Mouse (Mus musculus) heart, postnatal 25 days (tissue): ENCODE measurements around the gene Hmcn1. TPM values are rescaled to one million over a fixed set of nuclear protein-coding genes. Genes with fewer than 3 reads are reported as not detected.

ENCODE experiments used
- DNase-seq: peaks from one replicate; pipeline ENCODE4 v3.0.0; 2022; ENCODE audit warnings: low spot score
- intact Hi-C: fragments of 180-260 bp; cut with DNase I; formaldehyde crosslinking; loops from one replicate; pipeline ENCODE4 v1.15.1; 2025
- total RNA-seq, 2 experiments: library from RNA; stranded (reverse); gene quantifications; 2 replicates each; pipeline ENCODE4 v1.2.3; 2021

The Hmcn1 gene
- total RNA-seq, 2 experiments from 2014 or later: 15.8 to 16.9 TPM

- intact Hi-C loops: no loop called here
- DNase-seq: no peak
These were observed 412.7 kb downstream of the Hmcn1 start for GRCm38 (mm10) chr1:150580561-150580960.

- intact Hi-C loops: no loop called here
- DNase-seq: no peak
These were observed 419.8 kb downstream of the Hmcn1 start for GRCm38 (mm10) chr1:150573407-150573806.

- intact Hi-C loops: no loop called here
- no peak for DNase-seq
These were observed 422.6 kb downstream of the Hmcn1 start for GRCm38 (mm10) chr1:150570562-150571156.

- intact Hi-C loops: no loop called here
- no peak for DNase-seq
These were observed 423.3 kb downstream of the Hmcn1 start for GRCm38 (mm10) chr1:150569820-150570543.

GRCm38 (mm10) chr1:150566287-150566686 lies 426.9 kb downstream of the Hmcn1 start:
- intact Hi-C loops: no loop called here
- DNase-seq: no peak

GRCm38 (mm10) chr1:150556621-150557020 lies 436.6 kb downstream of the Hmcn1 start:
- intact Hi-C loops: no loop called here
- DNase-seq: no peak

- DNase-seq: no peak
- intact Hi-C loops: no loop called here
These were observed 441.8 kb downstream of the Hmcn1 start for GRCm38 (mm10) chr1:150551390-150551789.

- intact Hi-C loops: no loop called here
- no peak for DNase-seq
These were observed 446.8 kb downstream of the Hmcn1 start for GRCm38 (mm10) chr1:150546463-150546862.

GRCm38 (mm10) chr1:150540267-150540666 lies 453.0 kb downstream of the Hmcn1 start:
- intact Hi-C loops: loop anchor here (1.0 to 2.0 kb wide), 3 partner anchors 51 to 469 kb away; no protein-coding TSS in a partner anchor
- no peak for DNase-seq

GRCm38 (mm10) chr1:150537410-150538128 lies 455.7 kb downstream of the Hmcn1 start:
- DNase-seq: no peak
- intact Hi-C loops: no loop called here

- intact Hi-C loops: no loop called here
- DNase-seq: no peak
These were observed 457.3 kb downstream of the Hmcn1 start for GRCm38 (mm10) chr1:150535770-150536534.

GRCm38 (mm10) chr1:150534587-150534986 lies 458.6 kb downstream of the Hmcn1 start:
- DNase-seq: no peak
- intact Hi-C loops: no loop called here

- no peak for DNase-seq
- intact Hi-C loops: no loop called here
These were observed 480.2 kb downstream of the Hmcn1 start for GRCm38 (mm10) chr1:150513041-150513440.

Other genes with a start within 250 kb of the Hmcn1 start
- 1 to 10 TPM in 1 of 2 experiments, under 1 TPM in 1; 0.26 to 1.1 TPM for gene Gm47985, start 189.1 kb upstream of the Hmcn1 start, total RNA-seq
- gene Gm8947, start 198.9 kb upstream of the Hmcn1 start, total RNA-seq: not detected
- not detected for gene Gm47995, start 205.0 kb upstream of the Hmcn1 start, total RNA-seq
- gene 3110040M04Rik, start 210.7 kb upstream of the Hmcn1 start, total RNA-seq: not detected
- not detected for gene Gm47996, start 216.7 kb upstream of the Hmcn1 start, total RNA-seq